Mouse (Mus musculus): ENCODE measurements at regions not wholly inside any gene's neighbourhood (a gene's known extent, or its start where the extent isn't known, plus 50 kb on each side); places are given as distances from the start of the nearest gene placed in this dataset.

- H3K36me3 ChIP-seq (ENCODE audit: control insufficient read depth, insufficient read depth, low read length) = no peaks in the 10 kb centered on the region
- no peaks in the 10 kb centered on the region for H3K79me2 ChIP-seq (replicated peaks; ENCODE audit: control insufficient read depth, insufficient read depth, low read length)
- no peaks in the 10 kb centered on the region for H3K4me1 ChIP-seq (ENCODE audit: control insufficient read depth, insufficient read depth, low read length)
- WGBS = 73% methylated on average over 3 of the region's 3 CpGs
- no peak overlapping the region for H3K9ac ChIP-seq (ENCODE audit: low read depth, low read length)
- intact Hi-C loops (cut with DNase I) = no loop called here
- no peaks in the 10 kb centered on the region for H3K27me3 ChIP-seq (ENCODE audit: control insufficient read depth, insufficient read depth, low read length)
- TF ChIP-seq POLR2A (IDR thresholded peaks at IDR 0.05; ENCODE audit: insufficient read depth, low read depth, low read length) (no peak), CTCF (IDR thresholded peaks at IDR 0.05) (no peak), EP300 (IDR thresholded peaks at IDR 0.05; ENCODE audit: insufficient read depth, low read depth, low read length) (no peak)
- H3K27ac ChIP-seq = no peak overlapping the region
- no peak for DNase-seq
- H3K4me3 ChIP-seq = no peak overlapping the region
Measured at GRCm38 (mm10) chr13:31194971-31195370, 221.0 kb downstream of the Gm5447 start.

DNA sequence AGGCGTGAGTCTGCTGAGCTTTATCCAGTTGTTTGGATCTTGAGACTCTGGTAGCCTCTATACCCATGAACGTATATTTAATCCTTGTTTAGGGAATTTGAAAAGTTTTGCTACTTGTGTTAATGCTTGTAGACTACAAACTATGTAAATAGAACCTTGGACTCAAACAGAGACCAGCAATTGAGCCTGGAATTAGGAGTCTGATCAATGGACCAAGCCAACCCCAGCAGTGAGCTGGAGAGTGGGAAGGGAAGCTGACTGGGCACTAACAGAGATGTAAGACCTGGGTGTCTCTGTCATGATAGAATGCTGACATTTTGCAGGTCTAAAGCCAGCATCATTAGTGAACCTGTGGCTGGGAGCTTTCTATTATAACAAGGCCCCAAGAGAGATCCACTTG lies 222.5 kb downstream of the Gm5447 start:
- DNase-seq = no peak
- intact Hi-C loops (cut with DNase I) = no loop called here
- Histone ChIP-seq H3K9ac (ENCODE audit: low read depth, low read length) (no peak overlapping the region), H3K27me3 (ENCODE audit: control insufficient read depth, insufficient read depth, low read length) (no peaks in the 10 kb centered on the region), H3K27ac (no peak overlapping the region), H3K36me3 (ENCODE audit: control insufficient read depth, insufficient read depth, low read length) (no peaks in the 10 kb centered on the region), H3K79me2 (replicated peaks; ENCODE audit: control insufficient read depth, insufficient read depth, low read length) (no peaks in the 10 kb centered on the region), H3K4me3 (no peak overlapping the region), H3K4me1 (ENCODE audit: control insufficient read depth, insufficient read depth, low read length) (no peaks in the 10 kb centered on the region)
- no peak for TF ChIP-seq CTCF (IDR thresholded peaks at IDR 0.05)
- no peak for TF ChIP-seq POLR2A (IDR thresholded peaks at IDR 0.05; ENCODE audit: insufficient read depth, low read depth, low read length)
- TF ChIP-seq EP300 (IDR thresholded peaks at IDR 0.05; ENCODE audit: insufficient read depth, low read depth, low read length) = no peak
- 72% methylated on average over 2 of the region's 2 CpGs for WGBS

- WGBS = 56% methylated on average over 2 of the region's 2 CpGs
- DNase-seq = no peak
- TF ChIP-seq EP300 (IDR thresholded peaks at IDR 0.05; ENCODE audit: insufficient read depth, low read depth, low read length) = no peak
- TF ChIP-seq CTCF (IDR thresholded peaks at IDR 0.05) = no peak
- no peak for TF ChIP-seq POLR2A (IDR thresholded peaks at IDR 0.05; ENCODE audit: insufficient read depth, low read depth, low read length)
- Histone ChIP-seq H3K27ac (no peak overlapping the region), H3K4me1 (ENCODE audit: control insufficient read depth, insufficient read depth, low read length) (no peaks in the 10 kb centered on the region), H3K9ac (ENCODE audit: low read depth, low read length) (no peak overlapping the region), H3K27me3 (ENCODE audit: control insufficient read depth, insufficient read depth, low read length) (no peaks in the 10 kb centered on the region), H3K79me2 (replicated peaks; ENCODE audit: control insufficient read depth, insufficient read depth, low read length) (no peaks in the 10 kb centered on the region), H3K36me3 (ENCODE audit: control insufficient read depth, insufficient read depth, low read length) (no peaks in the 10 kb centered on the region), H3K4me3 (no peak overlapping the region)
- intact Hi-C loops (cut with DNase I) = no loop called here
Measured at GRCm38 (mm10) chr13:31197593-31197992, 223.6 kb downstream of the Gm5447 start.

GRCm38 (mm10) chr13:31199384-31199783 lies 225.4 kb downstream of the Gm5447 start:
- Histone ChIP-seq H3K9ac (ENCODE audit: low read depth, low read length) (no peak overlapping the region), H3K27ac (no peak overlapping the region), H3K4me3 (no peak overlapping the region), H3K4me1 (ENCODE audit: control insufficient read depth, insufficient read depth, low read length) (no peaks in the 10 kb centered on the region), H3K79me2 (replicated peaks; ENCODE audit: control insufficient read depth, insufficient read depth, low read length) (no peaks in the 10 kb centered on the region), H3K27me3 (ENCODE audit: control insufficient read depth, insufficient read depth, low read length) (no peaks in the 10 kb centered on the region), H3K36me3 (ENCODE audit: control insufficient read depth, insufficient read depth, low read length) (no peaks in the 10 kb centered on the region)
- intact Hi-C loops (cut with DNase I) = no loop called here
- TF ChIP-seq POLR2A (IDR thresholded peaks at IDR 0.05; ENCODE audit: insufficient read depth, low read depth, low read length) (no peak), CTCF (IDR thresholded peaks at IDR 0.05) (no peak), EP300 (IDR thresholded peaks at IDR 0.05; ENCODE audit: insufficient read depth, low read depth, low read length) (no peak)
- DNase-seq = no peak
- 63% methylated on average over 1 of the region's 1 CpGs for WGBS

DNA sequence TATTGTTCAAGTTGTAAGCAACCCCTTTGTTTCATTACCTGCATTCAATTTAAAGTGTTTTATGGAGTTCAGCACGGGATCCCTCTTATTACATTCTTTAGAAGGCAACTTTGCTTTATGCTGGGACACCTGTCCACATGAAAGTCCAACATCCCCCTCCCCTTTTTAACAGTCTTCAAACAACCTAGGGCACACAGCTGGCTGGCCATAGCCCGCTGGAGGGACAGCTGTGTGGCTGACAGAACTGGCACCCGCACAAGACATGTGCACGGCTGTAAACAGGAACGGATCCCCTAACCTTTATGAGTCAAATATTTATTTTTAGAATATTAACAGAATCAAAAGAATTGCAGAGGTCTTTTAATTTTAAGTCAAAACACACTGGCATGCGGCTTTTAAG lies 230.1 kb downstream of the Gm5447 start:
- DNase-seq = no peak
- Histone ChIP-seq H3K4me3 (no peak overlapping the region), H3K4me1 (ENCODE audit: control insufficient read depth, insufficient read depth, low read length) (no peaks in the 10 kb centered on the region), H3K27ac (no peak overlapping the region), H3K9ac (ENCODE audit: low read depth, low read length) (no peak overlapping the region), H3K36me3 (ENCODE audit: control insufficient read depth, insufficient read depth, low read length) (no peaks in the 10 kb centered on the region), H3K79me2 (replicated peaks; ENCODE audit: control insufficient read depth, insufficient read depth, low read length) (no peaks in the 10 kb centered on the region), H3K27me3 (ENCODE audit: control insufficient read depth, insufficient read depth, low read length) (no peaks in the 10 kb centered on the region)
- intact Hi-C loops (cut with DNase I) = no loop called here
- WGBS = 58% methylated on average over 6 of the region's 6 CpGs
- TF ChIP-seq EP300 (IDR thresholded peaks at IDR 0.05; ENCODE audit: insufficient read depth, low read depth, low read length) = no peak
- no peak for TF ChIP-seq CTCF (IDR thresholded peaks at IDR 0.05)
- no peak for TF ChIP-seq POLR2A (IDR thresholded peaks at IDR 0.05; ENCODE audit: insufficient read depth, low read depth, low read length)

DNA sequence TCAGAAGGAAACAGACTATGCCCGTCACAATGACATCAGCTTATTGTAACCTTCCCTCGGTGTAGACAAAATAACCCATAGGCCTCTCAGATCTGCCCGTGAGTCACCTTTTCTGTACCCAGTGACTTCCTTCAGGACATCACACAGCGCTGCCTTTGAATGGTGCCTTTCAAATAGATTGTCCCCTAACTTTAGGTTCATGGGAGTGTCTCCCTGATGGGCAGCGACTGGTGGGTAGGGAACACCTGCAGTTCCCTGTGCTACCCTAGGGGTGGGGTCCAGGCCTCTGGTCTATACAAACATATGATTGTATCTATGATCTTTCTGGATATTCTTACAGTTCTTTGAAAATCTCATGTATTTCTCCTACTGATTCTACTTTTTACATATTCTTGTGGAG lies 232.4 kb downstream of the Gm5447 start:
- Histone ChIP-seq H3K4me1 (ENCODE audit: control insufficient read depth, insufficient read depth, low read length) (no peaks in the 10 kb centered on the region), H3K9ac (ENCODE audit: low read depth, low read length) (no peak overlapping the region), H3K4me3 (no peak overlapping the region), H3K79me2 (replicated peaks; ENCODE audit: control insufficient read depth, insufficient read depth, low read length) (no peaks in the 10 kb centered on the region), H3K27ac (no peak overlapping the region), H3K27me3 (ENCODE audit: control insufficient read depth, insufficient read depth, low read length) (no peaks in the 10 kb centered on the region), H3K36me3 (ENCODE audit: control insufficient read depth, insufficient read depth, low read length) (no peaks in the 10 kb centered on the region)
- intact Hi-C loops (cut with DNase I) = no loop called here
- no peak for DNase-seq
- TF ChIP-seq POLR2A (IDR thresholded peaks at IDR 0.05; ENCODE audit: insufficient read depth, low read depth, low read length) (no peak), EP300 (IDR thresholded peaks at IDR 0.05; ENCODE audit: insufficient read depth, low read depth, low read length) (no peak), CTCF (IDR thresholded peaks at IDR 0.05) (no peak)
- 61% methylated on average over 5 of the region's 5 CpGs for WGBS

Data from heart, adult 2 months (tissue).